Mouse (Mus musculus) limb, embryonic 11.5 days (tissue): ENCODE results near the gene Slc25a4. TPM values are rescaled to one million over a fixed set of nuclear protein-coding genes. Genes with fewer than 3 reads are reported as not detected.

Experiments used
- ATAC-seq: fragments of 200-750 bp; cut with Nextera tagmentation; 2 replicates; pipeline ENCODE4 v1.8.0; 2017; ENCODE audit warnings: low read depth; ENCODE audit not compliant: insufficient number of reproducible peaks, low FRiP score, low TSS enrichment
- DNase-seq: peaks from one replicate; pipeline ENCODE4 v3.0.0-alpha.2; 2015; ENCODE audit warnings: low spot score
- H3K27ac ChIP-seq: fragments of 300-500 bp; sonication (generic); replicated peaks from 2 replicates; pipeline ENCODE4 v1.5.1; 2014; ENCODE audit warnings: low read depth, mild to moderate bottlenecking, low read length
- H3K27me3 ChIP-seq: fragments of 300-500 bp; sonication (generic); 2 replicates; pipeline ENCODE4 v1.6.1; 2014; ENCODE audit warnings: mild to moderate bottlenecking, low read length, mixed read lengths; ENCODE audit not compliant: control insufficient read depth, insufficient read depth
- H3K36me3 ChIP-seq: fragments of 300-500 bp; sonication (generic); 2 replicates; pipeline ENCODE4 v1.6.1; 2014; ENCODE audit warnings: mild to moderate bottlenecking, low read length, moderate library complexity, mixed read lengths; ENCODE audit not compliant: control insufficient read depth, insufficient read depth
- H3K4me1 ChIP-seq: fragments of 300-500 bp; sonication (generic); 2 replicates; pipeline ENCODE4 v1.6.1; 2014; ENCODE audit warnings: low read length, mixed read lengths; ENCODE audit not compliant: control insufficient read depth, insufficient read depth
- H3K4me2 ChIP-seq: fragments of 300-500 bp; sonication (generic); 2 replicates; pipeline ENCODE4 v1.6.1; 2014; ENCODE audit warnings: low read depth, mild to moderate bottlenecking, moderate library complexity; ENCODE audit not compliant: severe bottlenecking
- H3K4me3 ChIP-seq: fragments of 300-500 bp; sonication (generic); 2 replicates; pipeline ENCODE4 v1.5.1; 2014; ENCODE audit warnings: low read depth, low read length
- H3K9ac ChIP-seq: fragments of 300-500 bp; sonication (generic); 2 replicates; pipeline ENCODE4 v1.6.1; 2014; ENCODE audit warnings: mild to moderate bottlenecking, low read length
- H3K9me3 ChIP-seq: fragments of 300-500 bp; sonication (generic); 2 replicates; pipeline ENCODE4 v1.6.1; 2016; ENCODE audit warnings: low read length; ENCODE audit not compliant: control insufficient read depth
- WGBS: fragments of 180-500 bp; shearing (Covaris S2); extraction: QIAGEN DNeasy Blood & Tissue Kit; methylation state at CpG from one replicate; pipeline ENCODE4 v1.1.7; 2014; 5-methylcytosine and 5-hydroxymethylcytosine counted together
- microRNA-seq: library from miRNA; unstranded; fragments of <30 nt; microRNA quantifications from one replicate; pipeline ENCODE4, GENCODE M21; 2016
- polyA plus RNA-seq: library from polyadenylated mRNA; unstranded; fragments of >200 nt; fragmentation: Nextera tagmentation; extraction: Ambion mirVana; gene quantifications from 2 replicates; pipeline ENCODE4 v1.2.1, GENCODE M21; 2014

Gene Slc25a4
- polyA plus RNA-seq, 1 experiment from 2014 or later, result 472 TPM

DNA sequence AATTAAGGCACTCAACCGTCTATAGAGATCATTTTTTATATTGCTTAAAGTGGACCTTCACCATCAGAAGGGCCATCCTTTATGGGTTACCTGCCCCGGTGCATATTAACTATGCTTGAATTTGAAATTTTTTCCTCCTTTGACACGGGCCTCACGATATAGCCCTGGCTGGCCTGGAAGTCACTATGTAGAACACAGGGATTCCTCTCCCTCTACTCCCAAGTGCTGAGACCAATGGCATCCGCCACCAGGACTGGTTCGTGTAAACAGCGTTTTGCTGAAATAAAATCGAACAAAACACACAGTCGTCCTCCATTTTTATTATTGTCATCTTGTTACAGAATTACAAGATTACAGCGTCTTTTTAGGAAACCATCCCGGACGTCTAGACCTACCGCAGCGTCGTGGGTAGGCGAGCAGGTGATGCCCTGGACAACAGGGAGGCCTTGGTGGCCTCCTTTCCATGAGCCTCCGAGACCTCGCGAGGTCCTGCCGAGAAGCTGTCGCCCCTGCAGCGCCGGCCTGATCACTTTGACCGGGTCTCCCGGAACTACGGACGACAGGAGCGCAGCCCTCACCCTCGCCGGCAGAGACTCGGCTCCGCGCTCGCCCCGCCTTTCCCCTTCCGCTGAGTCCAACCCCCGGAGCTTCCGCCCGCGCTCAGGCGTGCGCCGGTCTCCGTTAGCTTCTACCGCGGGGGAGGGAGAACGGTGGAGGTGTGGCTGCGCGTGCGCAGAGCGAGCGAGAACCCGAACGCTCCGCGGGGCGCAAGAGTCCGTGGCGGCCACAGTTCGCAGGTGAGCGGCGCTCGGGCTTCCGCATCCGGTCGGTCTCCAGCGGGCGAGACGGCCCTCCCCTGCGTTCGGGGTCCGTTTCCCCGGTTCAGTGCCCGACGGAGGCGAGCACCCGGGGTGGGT lies 47.9 kb downstream of the Slc25a4 start:
- no peaks in the 10 kb centered on the region for H3K4me1 ChIP-seq
- ATAC-seq (peak; percentile 93), DNase-seq (peak; percentile 95)
- 2% methylated on average over 75 of the region's 77 CpGs for WGBS
- no peaks in the 10 kb centered on the region for H3K27me3 ChIP-seq
- peak overlapping the region; percentile 76 for H3K4me3 ChIP-seq
- no peaks in the 10 kb centered on the region for H3K9me3 ChIP-seq
- H3K36me3 ChIP-seq, result no peaks in the 10 kb centered on the region
- peak overlapping the region; percentile 69 for H3K4me2 ChIP-seq
- peak overlapping the region; percentile 81 for H3K27ac ChIP-seq
- peak overlapping the region; percentile 81 for H3K9ac ChIP-seq

Small RNA genes lying within 50 kb of the gene (microRNA-seq; reads per million reads assigned to microRNA genes)
- gene Gm23812, result not detected

Other genes with a start within 250 kb of the Slc25a4 start
- 2.4 and 3.1 TPM in 2 replicates for gene 1700029J07Rik, start 236.0 kb downstream of the Slc25a4 start, polyA plus RNA-seq
- gene Ufsp2, start 235.8 kb downstream of the Slc25a4 start, polyA plus RNA-seq, result 59.6 and 59.7 TPM in 2 replicates
- 0.36 and 0.45 TPM in 2 replicates for gene Lrp2bp, start 212.0 kb downstream of the Slc25a4 start, polyA plus RNA-seq
- gene Ankrd37, start 205.6 kb downstream of the Slc25a4 start, polyA plus RNA-seq, result 14.3 and 15.0 TPM in 2 replicates
- 24.5 and 25.8 TPM in 2 replicates for gene Cfap97, start 59.5 kb downstream of the Slc25a4 start, polyA plus RNA-seq
- 5.4 and 6.5 TPM in 2 replicates for gene Snx25, start 59.1 kb downstream of the Slc25a4 start, polyA plus RNA-seq
- gene Helt, start 83.4 kb upstream of the Slc25a4 start, polyA plus RNA-seq, result not detected in 2 replicates